Mouse (Mus musculus) lung, postnatal 10 days (tissue): ENCODE results near the gene Washc2.
"Not testable (repeated sequence)": the region's sequence is repeated elsewhere in the genome, so short reads cannot be mapped to it uniquely, and the experiment has no call there.

Source experiments
- DNase-seq: peaks from one replicate; pipeline ENCODE4 v3.0.0; 2021

Washc2 gene

DNA sequence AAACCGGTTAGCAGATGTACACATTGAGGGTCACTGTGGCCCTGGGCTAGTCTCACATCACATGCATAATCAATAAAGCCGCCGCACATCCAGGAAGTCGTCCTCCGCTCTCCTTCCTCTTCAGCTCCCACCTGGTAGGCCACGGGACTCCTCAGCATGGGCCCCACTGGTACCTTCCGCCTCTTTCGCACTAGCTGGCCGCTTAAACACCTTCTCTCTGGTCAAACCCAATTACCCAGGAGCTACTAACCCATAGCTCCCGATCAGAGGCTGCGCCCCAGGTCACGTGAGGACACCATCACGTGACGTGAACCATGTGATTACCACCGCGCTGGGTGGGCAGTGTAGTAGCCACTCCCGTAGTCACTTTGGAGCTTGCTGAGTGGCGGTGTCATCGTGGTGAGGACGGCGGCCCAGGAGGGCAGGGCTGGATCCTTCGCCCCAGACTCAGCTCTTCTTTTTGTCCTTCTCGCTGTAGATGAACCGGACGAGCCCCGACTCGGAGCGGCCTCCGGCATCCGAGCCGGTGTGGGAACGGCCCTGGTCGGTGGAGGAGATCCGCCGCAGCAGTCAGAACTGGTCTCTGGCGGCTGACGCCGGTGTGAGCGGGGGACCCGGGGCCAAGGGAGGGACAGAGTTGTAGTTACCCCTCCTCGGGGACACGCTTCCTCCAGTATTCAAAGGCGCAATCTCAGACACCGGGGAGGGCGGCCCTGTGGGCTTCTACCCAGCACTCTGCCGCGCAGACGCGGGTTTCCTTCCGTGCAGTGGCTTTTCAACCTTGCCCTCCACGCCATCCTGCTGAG is at the start of gene Washc2:
Gene Washc2 (plus strand): TSS at position 310 of the 806 bp plus-strand sequence.
- peak; percentile 97 for DNase-seq

DNA sequence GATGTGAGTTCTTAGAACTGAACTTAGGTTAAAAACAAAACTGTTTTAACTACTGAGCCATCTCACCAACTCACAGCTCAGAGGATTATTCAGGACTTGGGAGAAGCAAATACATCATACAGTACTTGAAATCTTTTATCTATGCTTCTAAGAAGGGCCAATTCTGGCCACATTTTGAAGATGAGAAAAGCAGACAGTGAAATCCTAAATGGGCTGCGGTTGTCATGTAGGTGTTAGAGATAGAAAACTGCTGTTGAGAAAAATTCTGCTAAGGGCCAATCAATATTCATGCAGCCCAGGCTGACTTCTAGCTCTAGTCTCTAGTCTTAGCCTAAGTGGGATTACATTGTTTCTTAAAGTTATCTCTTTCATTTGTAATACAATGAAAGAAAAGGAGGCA is 41.5 kb upstream of the Washc2 start:
- peak; percentile 10 for DNase-seq

DNA sequence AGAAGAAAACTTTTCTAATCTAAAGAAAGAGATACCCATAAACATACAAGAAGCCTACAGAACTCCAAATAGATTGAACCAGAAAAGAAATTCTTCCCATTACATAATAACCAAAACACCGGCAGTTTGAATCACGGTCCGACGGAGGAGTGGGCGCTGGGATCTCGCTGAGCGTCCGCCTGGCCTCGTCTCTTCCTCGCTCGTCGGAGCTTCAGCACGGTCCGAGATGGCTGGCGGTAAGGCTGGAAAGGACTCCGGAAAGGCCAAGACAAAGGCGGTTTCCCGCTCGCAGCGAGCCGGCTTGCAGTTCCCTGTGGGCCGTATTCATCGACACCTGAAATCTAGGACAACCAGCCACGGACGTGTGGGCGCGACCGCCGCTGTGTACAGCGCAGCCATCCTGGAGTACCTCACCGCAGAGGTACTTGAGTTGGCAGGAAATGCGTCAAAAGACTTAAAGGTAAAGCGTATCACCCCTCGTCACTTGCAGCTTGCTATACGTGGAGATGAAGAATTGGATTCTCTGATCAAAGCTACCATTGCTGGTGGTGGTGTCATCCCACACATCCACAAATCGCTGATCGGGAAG is 34.2 kb upstream of the Washc2 start:
- DNase-seq = not testable (repeated sequence)

DNA sequence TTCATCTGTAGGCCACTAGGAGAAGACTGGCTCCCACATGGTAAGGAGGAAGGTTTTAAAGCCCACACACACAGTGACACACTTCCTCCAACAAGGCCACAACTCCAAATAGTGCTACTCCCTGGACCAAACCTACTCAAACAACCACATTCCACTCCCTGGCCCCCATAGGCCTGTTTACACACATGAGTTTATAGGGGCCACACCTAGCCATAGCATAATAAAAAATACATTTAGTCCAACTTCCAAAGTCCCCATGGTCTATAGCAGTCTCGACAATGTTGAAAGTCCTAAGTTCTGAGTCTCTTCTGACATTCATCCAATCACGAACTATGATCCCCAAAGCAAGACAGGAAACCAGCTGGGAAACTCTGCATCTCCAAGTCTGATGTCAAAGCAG is 29.5 kb upstream of the Washc2 start:
- no peak for DNase-seq

DNA sequence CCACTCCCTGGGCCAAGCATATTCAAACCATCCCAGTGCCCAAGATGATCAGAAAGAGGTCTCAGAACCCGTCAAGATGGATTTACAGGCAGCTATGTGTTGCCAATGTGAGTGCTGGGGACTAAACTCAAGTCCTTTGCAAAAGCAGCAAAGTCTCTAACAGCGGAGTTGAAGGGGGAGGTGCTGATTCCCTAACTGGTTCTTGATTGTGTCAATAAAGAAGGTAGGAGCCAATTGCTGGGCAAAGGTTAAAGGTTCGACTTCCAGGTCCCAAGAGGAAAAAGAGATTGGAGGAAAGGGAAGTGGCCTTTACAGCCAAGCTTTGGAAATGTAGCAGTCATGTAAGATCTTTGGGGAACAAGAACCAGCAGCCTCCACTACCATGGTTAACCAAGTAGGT is 27.1 kb upstream of the Washc2 start:
- DNase-seq = no peak

DNA sequence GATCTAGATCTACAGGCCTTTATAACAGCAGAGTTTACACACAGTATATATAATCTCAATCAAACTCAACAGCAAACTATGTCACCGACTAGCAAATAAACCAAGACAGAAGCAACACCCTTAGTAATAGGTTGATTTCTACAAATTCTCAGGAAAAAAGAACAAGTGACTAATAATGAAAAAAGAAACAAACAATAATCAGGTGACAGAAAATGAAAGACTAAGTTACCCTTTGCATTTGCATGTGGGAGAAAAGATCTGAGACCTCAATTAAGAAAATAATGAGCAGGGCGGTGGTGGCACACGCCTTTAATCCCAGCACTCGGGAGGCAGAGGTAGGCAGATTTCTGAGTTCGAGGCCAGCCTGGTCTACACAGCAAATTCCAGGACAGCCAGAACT is 24.3 kb upstream of the Washc2 start:
- DNase-seq = no peak

DNA sequence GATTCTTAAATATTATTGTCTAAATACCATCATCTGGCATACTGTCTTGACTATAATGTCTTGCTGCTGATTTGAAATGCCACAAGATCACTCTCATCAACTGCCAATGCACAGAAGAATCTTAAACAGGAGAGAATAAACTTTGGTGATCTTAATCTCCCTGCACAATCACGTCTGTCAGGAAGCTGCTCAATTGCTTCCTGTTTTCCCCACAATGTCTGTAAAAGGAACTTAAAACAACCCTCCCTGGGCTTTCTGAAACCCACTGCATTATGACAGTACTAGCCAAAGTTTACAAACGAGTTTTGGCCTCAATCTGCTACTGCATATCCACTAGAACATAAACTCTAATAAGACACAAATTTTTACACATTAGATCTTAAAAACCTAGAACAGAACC is 21.4 kb upstream of the Washc2 start:
- DNase-seq = no peak

DNA sequence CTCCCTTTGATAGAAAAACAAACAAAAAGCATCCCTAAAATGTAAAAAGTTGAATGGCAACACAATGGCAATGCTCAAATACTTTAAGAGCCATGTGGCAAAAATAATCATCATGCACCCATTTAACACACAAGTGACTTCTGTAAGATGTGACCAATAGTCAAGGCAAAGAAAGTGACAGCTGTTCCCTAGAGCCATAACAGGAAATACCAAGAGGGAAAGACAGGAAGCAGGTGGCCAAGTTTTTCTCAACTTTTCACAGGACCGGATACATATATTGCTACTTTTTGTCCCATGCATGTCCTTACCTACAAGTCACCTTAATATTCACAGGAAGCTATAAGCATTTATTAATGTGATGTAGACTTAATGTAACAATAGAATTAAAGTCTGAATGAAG is 18.4 kb upstream of the Washc2 start:
- DNase-seq = no peak

DNA sequence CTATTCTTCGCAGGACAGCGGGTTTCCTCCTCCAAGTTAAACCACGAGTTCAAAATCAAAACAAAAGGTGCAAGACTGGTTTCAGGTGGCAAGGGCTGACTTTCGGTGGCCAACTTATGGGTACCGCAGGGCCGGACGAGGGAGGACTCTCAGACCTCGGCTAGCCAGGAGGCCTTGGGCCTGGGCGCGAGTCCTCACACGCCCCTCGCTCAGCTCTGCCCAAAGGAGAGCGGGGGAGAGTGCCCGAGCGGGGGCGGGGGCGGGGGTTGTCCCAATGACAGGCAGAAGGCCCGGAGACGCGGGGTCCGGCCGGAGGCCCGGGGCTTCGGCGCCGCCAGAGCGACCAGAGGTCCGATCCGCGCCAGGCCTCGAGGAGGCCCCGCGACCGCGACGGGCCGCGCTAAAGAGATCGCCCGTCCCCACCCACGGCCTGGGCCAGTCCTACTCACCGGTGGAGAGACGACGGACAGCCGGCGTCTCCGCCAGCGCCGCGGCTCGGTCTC is 15.0 kb upstream of the Washc2 start:
- no peak for DNase-seq

DNA sequence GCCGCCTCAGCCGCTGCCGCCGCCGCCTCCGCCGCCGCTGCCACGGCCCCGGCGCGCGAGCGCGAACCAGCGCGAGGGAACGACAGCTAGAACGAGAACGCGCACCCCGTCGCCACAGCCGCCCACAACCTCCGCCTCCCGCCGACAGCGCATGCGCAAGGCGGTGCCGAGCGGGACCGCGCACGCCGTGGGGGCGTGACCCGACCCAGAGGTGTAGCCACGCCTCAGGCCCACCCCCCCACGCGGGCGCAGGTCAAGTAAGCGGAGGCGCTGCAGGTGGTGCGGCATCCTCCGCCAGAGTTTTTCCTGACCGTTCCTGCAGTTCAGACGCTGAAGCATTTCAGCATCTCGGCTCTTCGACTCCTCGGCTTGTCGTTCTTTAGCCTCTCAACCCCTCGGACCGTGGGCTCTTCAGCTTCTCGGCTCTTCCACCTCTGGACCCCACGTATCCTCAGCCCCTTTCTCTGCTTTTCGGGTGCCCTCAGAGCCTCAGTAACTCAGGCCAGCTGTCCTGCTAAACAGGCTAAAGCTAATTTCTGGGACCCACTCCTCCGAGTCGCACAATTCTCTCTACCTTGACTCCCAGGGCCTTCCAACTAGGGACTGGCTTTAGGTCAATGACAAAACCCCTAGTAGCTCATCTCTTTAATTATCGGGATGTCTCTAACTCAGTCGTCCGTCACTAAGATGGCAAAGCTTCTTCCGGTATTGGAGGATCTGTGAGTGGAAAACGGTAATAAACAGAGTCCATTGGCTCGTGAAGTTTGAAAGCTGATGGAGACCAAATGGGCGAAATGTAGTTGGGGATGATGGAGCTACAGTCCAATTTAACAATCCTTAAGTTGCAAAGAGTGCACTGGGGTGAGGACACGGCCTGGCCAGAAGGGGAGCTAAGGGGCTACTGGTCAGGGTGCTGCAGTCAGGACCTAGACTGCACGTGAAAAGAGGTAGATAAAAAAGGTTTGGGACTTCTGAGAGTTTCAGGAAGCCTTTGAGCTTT is 14.1 kb upstream of the Washc2 start, which contains the start of gene Tmcc1:
Gene Tmcc1 (minus strand): TSS at position 93 of the 1,000 bp plus-strand sequence.
- DNase-seq = peak; percentile 98

DNA sequence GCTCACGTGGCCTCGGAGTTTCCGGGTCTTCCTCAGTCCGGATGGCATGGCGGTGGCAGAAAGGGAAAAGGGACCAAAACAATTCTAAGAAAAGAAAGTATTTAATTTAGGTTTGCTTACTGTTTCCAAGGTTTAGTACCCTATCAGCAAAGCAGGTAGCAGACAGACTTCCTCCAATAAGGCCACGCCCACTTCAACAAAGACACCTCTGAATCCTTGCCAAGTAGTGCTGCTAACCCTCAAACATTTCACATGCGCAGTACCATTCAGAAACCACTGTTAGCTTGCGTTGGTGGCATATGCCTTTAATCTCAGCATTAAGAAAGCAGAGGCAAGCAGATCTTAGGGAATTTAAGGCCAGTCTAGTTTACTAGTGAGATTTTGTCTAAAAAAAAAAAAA is 12.0 kb upstream of the Washc2 start:
- DNase-seq = no peak

DNA sequence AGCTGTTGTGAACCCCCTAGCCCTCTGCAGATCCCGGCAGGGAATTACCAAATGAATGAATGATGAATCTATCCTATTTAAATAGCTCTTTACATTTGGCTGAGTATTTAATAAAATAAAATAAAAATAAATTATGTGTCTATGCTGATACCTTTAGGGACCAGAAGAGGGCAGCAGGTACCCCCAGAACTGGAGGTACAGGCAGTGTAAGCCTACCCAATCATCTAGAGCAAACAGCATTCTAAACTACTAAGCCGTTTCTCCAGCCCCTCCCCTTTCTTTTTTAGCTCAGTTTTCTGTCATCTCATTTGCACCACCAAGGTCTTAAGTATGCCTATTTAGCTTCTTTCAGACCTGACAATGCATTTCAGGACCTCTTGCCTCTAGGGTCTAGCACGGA is 9.7 kb upstream of the Washc2 start:
- DNase-seq = peak; percentile 19

DNA sequence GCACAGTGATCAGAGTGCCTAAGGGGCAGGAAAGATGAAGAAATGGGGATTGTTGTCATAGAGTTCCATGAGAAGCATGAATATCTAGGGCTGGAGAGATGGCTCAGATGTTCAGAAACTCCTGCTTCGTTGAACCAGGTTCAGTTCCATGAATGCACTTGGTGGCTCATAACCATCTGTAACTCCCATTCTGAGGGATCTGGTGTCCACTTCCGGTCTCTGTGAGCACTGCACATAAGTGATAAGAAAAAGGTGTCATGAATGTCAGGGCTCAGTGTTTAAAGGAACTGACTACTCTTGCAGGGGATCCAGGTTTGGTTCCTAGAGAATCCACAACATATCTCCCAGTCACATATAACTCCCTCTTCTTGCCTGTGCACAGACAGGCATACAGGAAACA is 8.2 kb upstream of the Washc2 start:
- no peak for DNase-seq

DNA sequence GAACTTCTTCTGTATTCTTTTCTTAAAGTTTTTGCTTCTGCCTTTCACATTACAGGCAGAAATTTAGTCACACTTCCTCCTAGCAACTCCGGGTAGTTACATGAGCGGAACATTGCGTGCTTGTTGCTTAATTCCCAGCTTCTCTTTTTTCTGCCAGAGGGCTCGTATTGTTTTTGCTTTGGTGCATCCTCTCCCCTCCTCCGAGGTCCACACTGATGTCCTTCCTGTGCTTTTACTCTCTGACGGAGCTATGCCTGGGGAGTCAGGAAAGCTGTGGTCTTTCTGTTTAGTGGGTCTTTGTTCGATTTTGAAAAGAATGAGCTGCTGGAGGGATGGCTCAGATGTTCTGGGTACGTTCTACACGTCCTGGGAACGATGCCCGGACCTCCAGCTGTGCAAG is 19.9 kb downstream of the Washc2 start:
- DNase-seq = peak; percentile 32

DNA sequence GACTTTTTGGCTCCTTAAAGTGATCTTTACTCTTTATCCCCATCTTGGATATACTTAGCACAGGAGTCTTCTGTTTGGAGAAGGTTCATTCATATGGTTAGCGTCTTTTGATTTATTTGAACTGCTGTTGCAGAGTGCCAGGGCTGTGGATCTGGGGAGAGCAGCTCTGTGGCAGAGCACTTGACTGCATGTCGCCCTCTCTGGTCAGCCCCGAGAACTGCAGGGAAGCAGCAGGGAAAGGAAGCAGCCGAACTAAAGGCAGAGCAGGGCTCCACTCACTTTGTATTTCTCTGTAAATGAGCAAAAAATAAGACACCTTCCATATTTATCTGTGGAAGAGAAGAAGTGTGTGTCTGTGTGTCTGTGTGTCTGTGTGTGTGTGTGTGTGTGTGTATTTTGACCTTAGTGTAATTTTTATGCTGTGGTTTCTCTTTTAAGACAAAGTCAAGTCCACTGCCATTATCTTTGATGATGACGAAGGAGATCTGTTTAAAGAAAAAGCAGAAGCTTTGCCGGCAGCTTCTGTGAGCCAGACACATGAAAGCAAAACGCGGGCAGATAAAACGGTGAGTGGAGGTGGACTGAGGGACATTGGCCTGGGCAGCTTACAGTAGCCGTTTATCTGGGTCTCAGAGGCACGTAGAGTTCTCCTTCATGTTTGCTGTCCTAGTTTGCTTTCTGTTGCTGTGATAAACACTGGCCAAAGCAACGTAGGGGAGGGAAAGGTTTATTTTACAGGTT is 21.1 kb downstream of the Washc2 start:
- DNase-seq = peak; percentile 80

DNA sequence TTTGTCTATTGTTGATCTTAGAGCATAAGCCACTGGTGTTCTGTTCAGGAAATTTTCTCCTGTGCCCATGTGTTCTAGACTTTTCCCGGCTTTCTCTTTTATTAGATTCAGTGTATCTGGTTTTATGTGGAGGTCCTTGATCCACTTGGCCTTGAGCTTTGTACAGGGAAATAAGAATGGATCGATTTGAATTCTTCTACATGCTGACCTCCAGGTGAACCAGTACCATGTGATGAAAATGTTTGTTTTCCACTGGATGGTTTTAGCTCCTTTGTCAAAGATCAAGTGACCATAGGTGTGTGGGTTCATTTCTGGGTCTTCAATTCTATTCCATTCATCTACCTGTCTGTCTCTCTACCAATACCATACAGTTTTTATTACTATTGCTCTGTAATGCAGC is 27.0 kb downstream of the Washc2 start:
- DNase-seq = not testable (repeated sequence)

DNA sequence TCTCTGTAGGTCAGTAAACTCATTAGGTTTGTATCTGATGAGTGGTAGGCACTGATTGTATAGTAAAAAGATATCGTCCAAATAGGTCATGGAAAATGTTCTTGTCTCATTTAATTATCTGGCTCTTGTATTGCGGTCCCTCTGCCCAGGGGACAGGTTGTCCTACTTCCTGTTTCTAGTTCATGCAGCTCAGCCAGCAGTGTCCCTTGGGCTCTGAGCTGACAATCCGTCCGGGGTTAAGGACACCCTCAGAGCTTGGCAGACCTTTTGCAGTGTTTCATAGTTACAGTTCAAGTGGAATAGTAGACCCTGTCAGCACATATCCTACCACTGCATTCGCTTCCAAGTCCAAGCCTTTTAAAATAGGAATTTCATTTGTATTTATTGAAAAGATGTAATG is 27.5 kb downstream of the Washc2 start:
- no peak for DNase-seq

DNA sequence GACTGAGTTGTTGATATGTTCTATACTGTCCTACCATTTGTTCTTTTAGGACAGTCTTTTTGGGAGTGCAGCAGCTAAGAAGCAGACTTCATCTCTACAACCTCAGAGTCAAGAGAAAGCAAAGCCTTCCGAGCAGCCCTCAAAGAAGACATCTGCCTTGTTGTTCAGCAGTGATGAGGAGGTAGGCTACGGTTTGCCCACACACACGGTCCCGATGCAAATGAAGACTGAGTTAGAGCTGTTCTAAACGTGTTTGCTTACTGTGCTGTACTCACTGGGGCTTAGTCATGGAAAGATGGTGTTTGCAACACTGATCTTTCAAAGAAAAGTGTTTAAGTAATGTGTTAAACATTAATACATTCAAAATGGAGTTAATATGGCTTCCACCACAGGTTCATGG is 30.2 kb downstream of the Washc2 start:
- DNase-seq = no peak

DNA sequence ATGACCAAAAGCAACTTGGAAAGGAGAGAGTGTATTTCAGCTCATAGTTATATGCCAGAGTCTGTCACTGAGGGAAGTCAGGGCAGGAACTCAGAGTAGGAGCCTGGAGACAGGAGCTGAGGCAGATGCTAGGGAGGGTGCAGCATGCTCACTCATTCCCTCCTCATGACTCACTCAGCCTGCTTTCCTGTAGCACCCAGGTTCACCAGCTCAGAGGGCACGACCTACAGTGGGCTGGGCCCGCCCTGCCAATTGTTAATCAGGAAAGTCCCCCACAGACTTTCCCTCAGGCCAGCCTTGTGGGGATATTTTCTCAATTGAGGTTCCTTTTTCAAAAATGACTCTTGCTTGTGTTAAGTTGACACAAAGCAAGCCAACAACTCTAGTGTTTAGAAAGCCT is 32.5 kb downstream of the Washc2 start:
- DNase-seq = no peak

DNA sequence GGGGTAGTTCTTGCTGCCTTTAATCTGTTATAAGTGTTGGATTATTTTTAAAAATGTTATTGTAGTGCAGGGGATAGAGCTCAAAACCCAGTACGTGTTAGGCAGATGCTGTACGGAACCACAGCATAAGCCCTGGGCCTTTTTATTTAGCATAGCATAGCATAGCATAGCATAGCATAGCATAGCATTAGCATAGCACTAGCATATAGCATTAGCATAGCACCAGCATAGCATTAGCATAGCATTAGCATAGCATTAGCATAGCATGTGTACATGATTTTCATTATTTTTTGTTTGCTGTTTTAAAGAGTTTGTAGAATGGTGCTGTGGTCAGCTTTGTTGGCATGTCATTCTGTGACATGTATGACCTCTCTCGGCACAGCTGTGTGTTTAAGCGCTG is 51.8 kb downstream of the Washc2 start:
- DNase-seq = no peak

DNA sequence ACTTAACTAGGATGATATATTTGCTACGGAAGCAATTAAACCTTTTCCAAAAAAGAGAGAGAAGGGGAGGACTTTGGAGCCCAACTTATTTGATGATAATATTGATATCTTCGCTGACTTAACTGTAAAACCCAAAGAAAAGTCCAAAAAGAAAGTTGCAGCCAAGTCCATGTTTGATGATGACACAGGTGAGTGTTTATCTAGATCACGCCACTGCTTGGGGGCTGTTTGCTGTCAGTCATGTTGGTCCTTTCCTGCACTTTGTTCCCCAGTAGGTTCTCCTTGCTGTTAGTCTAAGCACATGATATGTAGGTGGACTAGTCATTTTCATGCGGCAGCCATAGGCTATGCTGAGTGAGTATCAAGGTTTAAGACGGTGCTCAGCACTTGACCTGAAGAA is 52.6 kb downstream of the Washc2 start:
- DNase-seq = no peak

DNA sequence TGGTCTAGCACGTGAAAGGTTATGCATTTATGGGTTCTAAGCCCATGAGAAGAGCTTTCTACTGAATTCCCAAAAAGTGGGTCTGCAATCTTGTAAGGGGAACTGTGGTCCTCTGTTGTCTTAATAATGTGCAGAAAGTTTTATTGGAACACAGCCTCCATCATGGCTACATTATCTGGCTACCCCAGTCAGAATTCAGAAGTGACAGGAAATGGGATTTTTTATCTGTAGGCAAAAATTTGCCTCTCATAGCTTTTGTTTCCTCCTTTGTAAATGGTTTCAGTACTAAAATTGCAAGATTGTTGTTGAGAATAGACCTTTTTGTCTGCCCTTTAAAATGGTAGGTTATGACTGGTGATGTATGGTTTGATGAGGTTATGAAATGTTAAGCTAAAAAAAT is 55.0 kb downstream of the Washc2 start:
- no peak for DNase-seq
